Mouse (Mus musculus): Measurements from ENCODE around the gene Cyth4.

Cyth4 gene

GRCm38 (mm10) chr15:78596914-78597313 is at the start of gene Cyth4:
TSS of gene Cyth4 (plus strand) at chr15:78597047.
- DNase-seq (ENCODE audit: low spot score) = no peak

- no peak for DNase-seq (ENCODE audit: low spot score)
Measured at GRCm38 (mm10) chr15:78547415-78548335, 49.2 kb upstream of the Cyth4 start.

- DNase-seq (ENCODE audit: low spot score) = no peak
Measured at GRCm38 (mm10) chr15:78548336-78548665, 48.5 kb upstream of the Cyth4 start.

- DNase-seq (ENCODE audit: low spot score) = no peak
Measured at GRCm38 (mm10) chr15:78548711-78549110, 48.1 kb upstream of the Cyth4 start.

GRCm38 (mm10) chr15:78549189-78549734 is 47.6 kb upstream of the Cyth4 start:
- no peak for DNase-seq (ENCODE audit: low spot score)

DNA sequence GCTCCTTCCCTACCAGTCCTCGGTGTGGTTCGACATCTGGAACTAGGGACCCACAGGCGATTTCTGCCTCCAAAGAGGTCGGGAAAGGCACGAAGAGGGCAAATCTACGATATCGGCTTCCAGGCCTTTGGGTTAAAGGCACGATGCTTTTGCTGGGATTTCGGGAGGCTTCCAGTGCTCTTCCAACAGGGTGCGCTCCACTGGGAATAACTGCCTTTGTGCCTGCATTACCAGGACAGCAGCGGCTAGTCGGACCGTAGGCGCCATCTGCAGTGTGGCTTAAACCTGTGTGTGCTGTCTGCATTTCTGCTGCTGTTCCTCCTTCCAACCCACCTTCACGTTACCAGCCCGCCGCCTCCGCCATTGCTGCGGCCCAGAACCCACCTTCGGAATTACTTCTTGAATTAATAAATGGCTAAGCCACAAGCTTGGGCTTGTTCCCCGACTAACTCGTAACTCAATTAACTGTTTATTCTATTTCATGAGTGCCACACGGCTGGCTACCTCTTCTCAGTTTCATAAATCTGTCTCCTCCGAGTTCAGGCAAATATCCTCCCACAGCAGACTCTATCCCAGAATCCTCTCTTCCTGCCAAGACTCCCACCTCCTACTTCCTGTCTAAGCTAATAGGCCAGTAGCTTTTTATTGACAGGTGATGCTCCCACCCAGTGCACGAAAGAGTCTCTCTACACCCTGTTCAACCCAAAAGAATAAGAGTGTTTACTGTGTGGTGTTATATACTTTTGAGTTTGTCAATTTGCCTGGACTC is 42.1 kb upstream of the Cyth4 start:
- no peak for DNase-seq (ENCODE audit: low spot score)

DNA sequence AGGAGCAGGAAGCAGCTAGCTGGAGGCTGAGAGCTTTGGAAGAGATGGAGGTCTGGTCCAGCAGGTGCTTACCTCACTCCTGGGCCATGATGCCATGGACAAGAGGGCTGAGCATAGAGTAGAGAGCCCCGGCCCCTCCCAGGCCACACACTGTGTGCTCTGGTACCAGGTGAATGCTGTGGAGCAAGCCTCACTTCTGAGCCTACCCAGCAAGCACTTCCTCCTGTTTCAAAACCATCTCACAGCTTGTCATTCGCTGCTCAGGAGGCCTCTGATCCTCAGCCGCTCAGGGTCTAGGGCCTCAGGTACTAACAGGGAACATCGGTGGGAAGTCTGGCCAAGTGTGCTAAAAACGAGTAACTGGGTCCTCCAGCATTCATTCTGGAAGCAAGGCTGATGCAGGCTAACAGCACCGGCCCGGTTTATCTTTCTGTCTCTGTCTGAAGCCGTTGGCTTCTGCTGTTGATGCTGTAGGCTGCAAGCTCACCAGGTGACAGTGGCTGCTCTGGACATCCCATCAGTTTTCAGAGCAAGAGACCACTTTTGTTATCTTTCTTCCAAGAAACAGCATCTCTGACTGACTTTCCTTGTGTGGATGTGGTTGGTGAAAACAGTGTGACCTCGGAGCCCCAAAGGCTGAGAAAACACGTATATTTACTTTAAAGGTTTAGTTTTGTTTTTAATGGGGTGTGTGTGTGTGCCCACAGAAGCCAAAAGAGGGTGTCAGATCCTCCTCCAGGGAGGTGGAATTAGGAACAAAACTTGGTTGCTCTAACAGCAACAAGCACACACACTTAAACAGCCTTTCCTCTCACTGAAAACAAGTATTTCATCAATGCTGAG is 38.9 kb upstream of the Cyth4 start:
- DNase-seq (ENCODE audit: low spot score) = no peak

DNA sequence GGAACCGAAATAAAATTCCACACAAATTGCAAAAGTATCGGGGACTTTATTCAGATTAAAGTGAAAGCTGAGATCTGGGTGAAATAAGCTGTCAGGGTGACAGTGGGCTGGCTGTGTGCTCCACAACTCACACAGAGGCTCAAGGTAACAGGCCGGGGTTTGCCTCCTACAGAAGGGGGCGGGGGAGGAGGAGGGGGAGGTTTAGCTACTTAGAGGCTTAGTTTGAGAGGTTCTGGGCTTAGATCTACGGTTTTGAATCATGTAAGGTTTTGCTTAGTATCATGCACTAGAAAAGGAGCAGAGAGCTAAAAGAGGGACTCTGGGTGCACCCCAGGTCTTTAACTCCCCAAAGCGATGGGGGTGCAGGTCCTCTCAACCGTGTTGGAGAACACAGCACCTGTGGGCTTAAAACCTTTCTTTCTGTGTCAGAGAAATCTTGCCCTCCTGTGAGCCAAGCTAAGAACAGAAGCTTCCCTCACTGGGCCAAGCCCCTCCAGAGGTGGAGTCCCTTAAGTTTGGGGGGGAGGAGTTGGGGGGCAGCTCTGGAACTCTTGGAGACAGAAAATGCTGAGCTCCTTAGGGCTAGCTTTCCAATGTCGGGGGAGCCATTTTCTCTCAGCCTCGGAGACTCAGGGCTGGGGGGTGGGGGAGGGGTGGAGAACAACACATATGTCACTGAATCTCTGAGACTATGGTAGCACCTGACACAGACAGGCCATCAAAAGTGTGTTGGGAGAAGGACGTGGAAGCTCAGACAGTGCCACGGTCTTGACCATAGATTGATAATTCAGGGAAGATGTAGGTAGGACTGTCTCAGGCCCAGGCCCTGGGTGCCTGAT is 37.5 kb upstream of the Cyth4 start:
- no peak for DNase-seq (ENCODE audit: low spot score)

- DNase-seq (ENCODE audit: low spot score) = no peak
Measured at GRCm38 (mm10) chr15:78563344-78563743, 33.5 kb upstream of the Cyth4 start.

DNA sequence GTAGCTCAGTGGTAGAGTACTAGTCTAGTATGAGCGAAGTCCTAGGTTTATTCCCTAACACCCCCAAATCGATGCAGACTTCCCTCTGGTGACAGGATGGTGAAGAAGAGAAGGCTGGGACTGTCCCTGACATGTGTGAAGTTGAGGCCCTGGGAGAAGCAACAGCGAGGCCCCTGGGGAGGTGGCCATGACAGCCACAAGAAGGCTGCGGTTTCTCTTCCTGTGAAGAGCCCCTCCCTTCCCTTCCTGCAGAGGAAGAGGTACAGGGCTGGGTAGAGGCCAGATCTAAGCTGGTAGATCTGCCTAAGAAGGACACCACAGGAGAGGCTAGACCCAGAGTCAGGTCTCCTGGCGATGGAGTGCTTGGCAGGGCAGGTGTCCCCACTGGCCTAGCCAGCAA is 32.9 kb upstream of the Cyth4 start:
- DNase-seq (ENCODE audit: low spot score) = no peak

GRCm38 (mm10) chr15:78564764-78565435 is 31.9 kb upstream of the Cyth4 start:
- no peak for DNase-seq (ENCODE audit: low spot score)

- no peak for DNase-seq (ENCODE audit: low spot score)
Measured at GRCm38 (mm10) chr15:78567608-78568120, 29.2 kb upstream of the Cyth4 start.

DNA sequence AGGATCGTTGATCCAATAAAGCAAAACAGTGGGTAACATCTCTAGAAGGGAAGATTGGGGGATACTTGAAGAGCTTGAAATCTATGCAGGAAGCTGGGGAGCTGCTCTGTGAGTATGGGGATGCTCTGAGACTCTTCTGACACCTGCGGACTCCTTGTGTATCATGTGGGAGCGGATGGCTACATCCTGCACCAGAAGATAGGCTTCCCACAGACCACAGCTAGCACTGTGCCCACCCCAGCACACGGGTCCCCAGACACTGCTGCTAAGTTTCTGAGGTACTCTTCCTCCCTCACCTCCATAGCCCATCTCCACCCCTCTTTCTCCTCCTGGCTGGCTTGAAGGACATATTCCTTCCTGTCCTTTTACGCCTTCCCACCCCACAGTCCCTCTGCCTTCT is 26.7 kb upstream of the Cyth4 start:
- DNase-seq (ENCODE audit: low spot score) = no peak

DNA sequence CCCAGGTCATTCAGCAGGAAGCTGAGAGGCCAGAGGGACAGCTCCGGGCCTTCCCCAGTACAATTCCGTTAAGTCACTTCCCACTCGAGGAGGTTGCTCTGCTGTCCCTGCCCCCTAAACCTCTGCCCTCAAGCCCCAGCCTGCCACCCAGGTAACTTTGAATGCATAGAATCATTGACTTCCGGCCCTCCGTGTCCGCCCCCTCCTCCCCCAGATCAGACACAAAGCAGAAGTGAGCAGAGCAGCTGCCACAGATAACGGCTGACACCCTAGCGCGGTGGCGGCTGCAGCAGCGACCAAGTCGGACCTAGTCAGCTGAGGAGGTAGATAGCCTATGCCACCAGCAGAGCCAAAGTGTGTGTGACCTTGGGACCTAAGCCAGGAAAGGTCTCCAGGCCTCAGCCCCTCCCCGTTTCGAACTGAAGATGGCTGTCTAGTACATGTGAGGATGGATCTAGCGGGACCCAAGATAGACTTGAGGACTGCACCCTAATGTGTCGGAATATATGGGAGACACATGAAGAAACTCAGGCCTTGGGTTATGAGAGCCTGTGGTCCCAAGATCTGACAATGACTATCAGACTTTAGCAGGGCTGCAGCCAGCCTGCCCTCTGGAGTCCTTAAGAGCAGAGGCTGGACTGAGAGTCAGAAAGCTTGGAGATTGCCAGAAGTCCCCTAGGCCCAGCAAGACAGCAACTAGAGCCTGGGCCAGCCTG is 25.1 kb upstream of the Cyth4 start:
- DNase-seq (ENCODE audit: low spot score) = no peak

GRCm38 (mm10) chr15:78572270-78572600 is 24.6 kb upstream of the Cyth4 start:
- no peak for DNase-seq (ENCODE audit: low spot score)

DNA sequence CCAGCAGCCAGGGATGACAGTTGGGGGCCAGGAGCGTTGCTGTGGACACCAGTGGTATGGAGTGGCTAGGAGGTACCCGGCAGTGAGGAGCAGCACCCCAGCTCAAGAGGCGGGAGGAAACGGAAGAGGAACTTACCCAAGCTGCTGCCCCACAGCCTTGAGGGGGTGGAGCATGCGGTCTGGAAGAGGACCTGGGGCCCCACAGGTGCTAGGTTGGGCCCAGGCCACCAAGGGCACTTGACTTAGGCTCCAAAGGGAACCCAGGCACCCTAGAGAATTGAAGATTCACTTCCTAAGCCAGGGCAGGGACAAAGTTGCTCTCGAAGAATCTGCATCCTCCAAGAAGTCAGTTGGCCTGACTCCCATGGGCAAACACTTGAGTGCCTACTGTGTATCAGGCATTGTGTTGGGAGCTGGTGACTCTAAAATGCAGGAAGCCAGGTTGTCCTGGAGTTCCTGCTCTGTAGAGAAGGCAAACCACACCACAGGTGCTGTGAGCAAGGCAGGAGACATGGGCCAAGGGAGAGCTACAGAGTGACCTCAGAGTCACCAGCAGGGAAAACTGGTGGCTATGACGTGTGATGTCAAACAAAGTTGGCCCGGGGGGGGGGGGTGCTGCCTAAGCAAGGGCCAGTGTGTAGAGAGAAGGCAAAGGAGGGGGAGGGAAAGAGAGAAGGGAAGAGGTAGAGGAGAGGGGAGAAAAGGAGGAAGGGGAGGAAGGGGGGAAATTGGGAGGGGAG is 24.0 kb upstream of the Cyth4 start, which contains the start of gene Rac2:
Rac2 (minus strand) TSS at position 126 of the 740 bp plus-strand sequence.
- DNase-seq (ENCODE audit: low spot score) = no peak

- DNase-seq (ENCODE audit: low spot score) = no peak
Measured at GRCm38 (mm10) chr15:78576284-78576810, 20.5 kb upstream of the Cyth4 start.

DNA sequence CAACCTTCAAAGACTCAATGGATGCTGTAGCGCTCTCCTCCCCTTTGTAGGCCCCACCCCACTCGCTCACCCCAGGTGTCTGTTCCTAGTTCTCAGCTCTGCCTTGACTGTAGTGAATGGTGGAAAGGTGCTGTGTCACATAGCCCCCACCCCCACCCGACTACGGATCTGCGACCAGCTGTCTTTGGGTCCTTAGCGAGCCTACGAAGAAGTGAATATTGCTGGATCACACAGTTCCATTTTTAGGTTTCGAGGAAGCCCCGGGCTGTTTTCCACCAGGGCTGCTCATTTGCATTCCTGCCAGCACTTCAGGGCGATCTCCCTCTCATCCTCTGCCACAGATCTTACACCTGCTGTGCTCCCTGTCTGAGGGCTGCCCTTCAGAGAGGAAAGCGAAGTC is 13.5 kb upstream of the Cyth4 start:
- DNase-seq (ENCODE audit: low spot score) = no peak

DNA sequence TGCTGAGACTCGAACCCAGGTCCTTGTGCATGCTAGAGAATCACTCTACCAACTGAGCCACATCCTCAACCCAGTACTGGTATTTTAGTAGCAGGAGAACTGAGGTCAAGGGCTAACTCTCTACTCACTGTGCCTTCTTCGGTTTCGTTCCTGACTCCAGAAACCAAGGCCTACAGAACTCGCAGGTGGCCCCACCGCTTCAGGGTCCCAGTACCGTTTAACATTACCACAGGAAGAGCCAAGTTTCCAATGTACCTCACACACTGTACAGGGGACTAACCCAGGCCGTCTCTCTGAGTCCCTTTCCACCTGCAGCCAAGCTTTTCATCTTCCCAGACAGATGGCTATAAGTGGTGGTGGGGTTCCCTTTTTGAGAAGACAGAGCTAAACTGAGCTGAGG is 11.4 kb upstream of the Cyth4 start:
- no peak for DNase-seq (ENCODE audit: low spot score)
